Mouse (Mus musculus) fat pad, adult 2 months (tissue): ENCODE data around the gene 4930402H24Rik.
A peak's percentile ranks its signal among the peaks of the same experiment; 100 is the strongest.

Source experiments
- DNase-seq: peaks from one replicate; pipeline ENCODE4 v3.0.0-alpha.2; 2011; ENCODE audit warnings: low read depth, low spot score; ENCODE audit errors: extremely low read depth

Gene 4930402H24Rik

GRCm38 (mm10) chr2:130735281-130735680, 170.9 kb downstream of the 4930402H24Rik start:
- no peak for DNase-seq

GRCm38 (mm10) chr2:130733444-130733843, 172.8 kb downstream of the 4930402H24Rik start:
- DNase-seq = no peak

GRCm38 (mm10) chr2:130731855-130732254, 174.4 kb downstream of the 4930402H24Rik start:
- DNase-seq = no peak

- no peak for DNase-seq
Observed at GRCm38 (mm10) chr2:130730746-130731145, 175.5 kb downstream of the 4930402H24Rik start.

- DNase-seq = no peak
Observed at GRCm38 (mm10) chr2:130728906-130729585, 177.2 kb downstream of the 4930402H24Rik start.

- no peak for DNase-seq
Observed at GRCm38 (mm10) chr2:130727752-130728151, 178.5 kb downstream of the 4930402H24Rik start.

- DNase-seq = peak; percentile 74
Observed at GRCm38 (mm10) chr2:130724369-130724768, 181.8 kb downstream of the 4930402H24Rik start.

- DNase-seq = no peak
Observed at GRCm38 (mm10) chr2:130717951-130718350, 188.3 kb downstream of the 4930402H24Rik start.

GRCm38 (mm10) chr2:130707057-130707456, 199.1 kb downstream of the 4930402H24Rik start:
- DNase-seq = no peak

GRCm38 (mm10) chr2:130706602-130707001, 199.6 kb downstream of the 4930402H24Rik start:
- no peak for DNase-seq

- DNase-seq = no peak
Observed at GRCm38 (mm10) chr2:130705178-130705577, 201.0 kb downstream of the 4930402H24Rik start.

GRCm38 (mm10) chr2:130704040-130705001, 201.9 kb downstream of the 4930402H24Rik start:
- no peak for DNase-seq

GRCm38 (mm10) chr2:130697821-130698266, 208.4 kb downstream of the 4930402H24Rik start:
- DNase-seq = no peak

- DNase-seq = no peak
Observed at GRCm38 (mm10) chr2:130697153-130697810, 208.9 kb downstream of the 4930402H24Rik start, which contains the start of gene Slc4a11. Slc4a11 (minus strand) TSS chr2:130697519.

GRCm38 (mm10) chr2:130696700-130697152, 209.5 kb downstream of the 4930402H24Rik start:
- no peak for DNase-seq

GRCm38 (mm10) chr2:130693563-130693962, 212.6 kb downstream of the 4930402H24Rik start:
- DNase-seq = no peak

- DNase-seq = no peak
Observed at GRCm38 (mm10) chr2:130689011-130689410, 217.2 kb downstream of the 4930402H24Rik start.

GRCm38 (mm10) chr2:130685426-130685825, 220.8 kb downstream of the 4930402H24Rik start:
- no peak for DNase-seq

- DNase-seq = no peak
Observed at GRCm38 (mm10) chr2:130681531-130681930, 224.7 kb downstream of the 4930402H24Rik start.

- no peak for DNase-seq
Observed at GRCm38 (mm10) chr2:130679899-130680298, 226.3 kb downstream of the 4930402H24Rik start.

- no peak for DNase-seq
Observed at GRCm38 (mm10) chr2:130679154-130679553, 227.1 kb downstream of the 4930402H24Rik start.
